Mouse (Mus musculus) hindbrain, embryonic 11.5 days (tissue): Measurements from ENCODE around the gene Maco1. TPM values are rescaled to one million over a fixed set of nuclear protein-coding genes. Genes with fewer than 3 reads are reported as not detected.

Experiments
- ATAC-seq: fragments of 200-750 bp; cut with Nextera tagmentation; 2 replicates; pipeline ENCODE4 v1.8.0; 2017; ENCODE audit warnings: mild to moderate bottlenecking, moderate TSS enrichment, moderate library complexity; ENCODE audit not compliant: low FRiP score
- DNase-seq: peaks from one replicate; pipeline ENCODE4 v3.0.0-alpha.2; 2015; ENCODE audit warnings: low spot score
- H3K27ac ChIP-seq: fragments of 300-500 bp; sonication (generic); 2 replicates; pipeline ENCODE4 v1.5.1; 2014; ENCODE audit warnings: mild to moderate bottlenecking, low read depth, low read length
- H3K27me3 ChIP-seq: fragments of 300-500 bp; sonication (generic); 2 replicates; pipeline ENCODE4 v1.6.1; 2014; ENCODE audit warnings: mild to moderate bottlenecking, low read length, moderate library complexity, mixed read lengths; ENCODE audit not compliant: control insufficient read depth, insufficient read depth
- H3K36me3 ChIP-seq: fragments of 300-500 bp; sonication (generic); 2 replicates; pipeline ENCODE4 v1.6.1; 2014; ENCODE audit warnings: mild to moderate bottlenecking, low read length, moderate library complexity, mixed read lengths; ENCODE audit not compliant: control insufficient read depth, insufficient read depth
- H3K4me1 ChIP-seq: fragments of 300-500 bp; sonication (generic); replicated peaks from 2 replicates; pipeline ENCODE4 v1.6.1; 2014; ENCODE audit warnings: low read length, mixed read lengths; ENCODE audit not compliant: control insufficient read depth, insufficient read depth
- H3K4me2 ChIP-seq: fragments of 300-500 bp; sonication (generic); replicated peaks from 2 replicates; pipeline ENCODE4 v1.6.1; 2014; ENCODE audit warnings: mild to moderate bottlenecking, low read depth, low read length
- H3K4me3 ChIP-seq: fragments of 300-500 bp; sonication (generic); 2 replicates; pipeline ENCODE4 v1.5.1; 2014; ENCODE audit warnings: low read depth, low read length
- H3K9ac ChIP-seq: fragments of 300-500 bp; sonication (generic); 2 replicates; pipeline ENCODE4 v1.6.1; 2014; ENCODE audit warnings: low read depth, low read length
- H3K9me3 ChIP-seq: fragments of 300-500 bp; sonication (generic); 2 replicates; pipeline ENCODE4 v1.6.1; 2016; ENCODE audit warnings: low read length; ENCODE audit not compliant: control insufficient read depth
- WGBS: fragments of 180-500 bp; shearing (Covaris S2); extraction: QIAGEN DNeasy Blood & Tissue Kit; methylation state at CpG from one replicate; pipeline ENCODE4 v1.1.7; 2014; 5-methylcytosine and 5-hydroxymethylcytosine counted together
- polyA plus RNA-seq: library from polyadenylated mRNA; unstranded; fragments of >200 nt; fragmentation: Nextera tagmentation; extraction: Ambion mirVana; gene quantifications from 2 replicates; pipeline ENCODE4 v1.2.1, GENCODE M21; 2014

Maco1 gene
- polyA plus RNA-seq, 1 experiment from 2014 or later, result 73.1 TPM

GRCm38 (mm10) chr4:134853637-134854485 lies 716 bp upstream of the Maco1 start:
- no peaks in the 10 kb centered on the region for H3K9me3 ChIP-seq
- H3K4me1 ChIP-seq, result no peaks in the 10 kb centered on the region
- H3K4me2 ChIP-seq, result peak overlapping the region; percentile 83
- peak; percentile 96 for DNase-seq
- H3K27me3 ChIP-seq, result 0 out of 2 replicates have a peak, but pooled peaks cover 5% of the 10 kb centered on the region
- ATAC-seq, result peak; percentile 95
- H3K4me3 ChIP-seq, result peak overlapping the region; percentile 98
- H3K9ac ChIP-seq, result peak overlapping the region; percentile 82
- peak overlapping the region; percentile 96 for H3K27ac ChIP-seq
- H3K36me3 ChIP-seq, result no peaks in the 10 kb centered on the region
- 1% methylated on average over 91 of the region's 91 CpGs for WGBS

- WGBS, result under 1% methylated on average over 62 of the region's 106 CpGs
- Histone ChIP-seq H3K27ac (peak overlapping the region; percentile 90), H3K9me3 (no peaks in the 10 kb centered on the region), H3K27me3 (0 out of 2 replicates have a peak, but pooled peaks cover 5% of the 10 kb centered on the region), H3K4me3 (peak overlapping the region; percentile 98), H3K9ac (peak overlapping the region; percentile 98), H3K36me3 (no peaks in the 10 kb centered on the region), H3K4me2 (peak overlapping the region; percentile 72), H3K4me1 (no peaks in the 10 kb centered on the region)
- ATAC-seq (peak; percentile 43), DNase-seq (peak; percentile 64)
These were observed 498 bp downstream of the Maco1 start for GRCm38 (mm10) chr4:134852438-134853255.

- ATAC-seq, result no peak
These were observed 1.3 kb downstream of the Maco1 start for GRCm38 (mm10) chr4:134851876-134852275.

GRCm38 (mm10) chr4:134851236-134851635 lies 1.9 kb downstream of the Maco1 start:
- Histone ChIP-seq H3K4me3 (peak overlapping the region; percentile 98; the same call in 1 of the 2 replicates), H3K9me3 (no peaks in the 10 kb centered on the region), H3K4me1 (no peaks in the 10 kb centered on the region), H3K27me3 (0 out of 2 replicates have a peak, but pooled peaks cover 5% of the 10 kb centered on the region), H3K36me3 (no peaks in the 10 kb centered on the region), H3K4me2 (peak overlapping the region; percentile 72), H3K27ac (no peak overlapping the region), H3K9ac (no peak overlapping the region)
- no peak for DNase-seq
- WGBS, result 53% methylated on average over 2 of the region's 2 CpGs
- no peak for ATAC-seq

More at GRCm38 (mm10) chr4:134851876-134852275, 1.3 kb downstream of the Maco1 start:
- WGBS, result 17% methylated on average over 14 of the region's 14 CpGs
- Histone ChIP-seq H3K4me1 (no peaks in the 10 kb centered on the region), H3K27me3 (0 out of 2 replicates have a peak, but pooled peaks cover 5% of the 10 kb centered on the region), H3K9ac (peak overlapping the region; percentile 98), H3K36me3 (no peaks in the 10 kb centered on the region), H3K4me2 (peak overlapping the region; percentile 72), H3K4me3 (peak overlapping the region; percentile 98), H3K9me3 (no peaks in the 10 kb centered on the region), H3K27ac (no peak overlapping the region)
- peak; percentile 30 for DNase-seq

- DNase-seq (no peak), ATAC-seq (no peak)
- no peaks in the 10 kb centered on the region for H3K4me1 ChIP-seq
- 87% methylated on average over 4 of the region's 4 CpGs for WGBS
- no peaks in the 10 kb centered on the region for H3K9me3 ChIP-seq
- no peak overlapping the region for H3K4me2 ChIP-seq
- H3K36me3 ChIP-seq, result no peaks in the 10 kb centered on the region
- 0 out of 2 replicates have a peak, but pooled peaks cover 2% of the 10 kb centered on the region for H3K27me3 ChIP-seq
- no peak overlapping the region for H3K9ac ChIP-seq
- no peak overlapping the region for H3K4me3 ChIP-seq
- no peak overlapping the region for H3K27ac ChIP-seq
These were observed 2.6 kb downstream of the Maco1 start for GRCm38 (mm10) chr4:134850551-134850950.

GRCm38 (mm10) chr4:134847587-134847986 lies 5.6 kb downstream of the Maco1 start:
- no peaks in the 10 kb centered on the region for H3K27me3 ChIP-seq
- 88% methylated on average over 4 of the region's 4 CpGs for WGBS
- no peak overlapping the region for H3K4me3 ChIP-seq
- DNase-seq (no peak), ATAC-seq (no peak)
- no peak overlapping the region for H3K9ac ChIP-seq
- no peak overlapping the region for H3K27ac ChIP-seq
- H3K4me2 ChIP-seq, result no peak overlapping the region
- H3K4me1 ChIP-seq, result no peaks in the 10 kb centered on the region
- no peaks in the 10 kb centered on the region for H3K36me3 ChIP-seq
- no peaks in the 10 kb centered on the region for H3K9me3 ChIP-seq

- Histone ChIP-seq H3K27ac (no peak overlapping the region), H3K9me3 (no peaks in the 10 kb centered on the region), H3K9ac (no peak overlapping the region), H3K27me3 (no peaks in the 10 kb centered on the region), H3K36me3 (no peaks in the 10 kb centered on the region), H3K4me1 (no peaks in the 10 kb centered on the region), H3K4me3 (no peak overlapping the region), H3K4me2 (no peak overlapping the region)
- ATAC-seq (no peak), DNase-seq (no peak)
- WGBS, result 93% methylated on average over 4 of the region's 4 CpGs
These were observed 9.6 kb downstream of the Maco1 start for GRCm38 (mm10) chr4:134843566-134843965.

GRCm38 (mm10) chr4:134840231-134840630 lies 12.9 kb downstream of the Maco1 start:
- Histone ChIP-seq H3K36me3 (no peaks in the 10 kb centered on the region), H3K4me1 (no peaks in the 10 kb centered on the region), H3K9ac (no peak overlapping the region), H3K4me3 (no peak overlapping the region), H3K27ac (no peak overlapping the region), H3K4me2 (no peak overlapping the region), H3K9me3 (no peaks in the 10 kb centered on the region), H3K27me3 (no peaks in the 10 kb centered on the region)
- no peak for ATAC-seq
- no peak for DNase-seq
- 90% methylated on average over 1 of the region's 1 CpGs for WGBS
